Mouse (Mus musculus): Measurements from ENCODE around the gene Tmem260. TPM values are rescaled to one million over a fixed set of nuclear protein-coding genes. Genes with fewer than 3 reads are reported as not detected.

The Tmem260 gene
- polyA plus RNA-seq (2012; rRNA removed), result 15.4 and 16.7 TPM in 2 replicates

GRCm38 (mm10) chr14:48445984-48446683, at the start of gene Tmem260:
Gene Tmem260 (plus strand): TSS chr14:48446124.

Other genes starting within 250 kb of the Tmem260 start
- 14.1 and 17.1 TPM in 2 replicates for gene Otx2, start 227.7 kb downstream of the Tmem260 start, polyA plus RNA-seq (2012; rRNA removed)